Mouse (Mus musculus) left cerebral cortex, postnatal 10 days (tissue): ENCODE data around the gene Mcts2. TPM values are rescaled to one million over a fixed set of nuclear protein-coding genes. Genes with fewer than 3 reads are reported as not detected.

Experiments
- DNase-seq, 2 experiments: peaks; one replicate each; pipeline ENCODE4 v3.0.0; 2021 to 2022; ENCODE audit warnings: low spot score in 2 of 2, mixed read lengths in 1 of 2; ENCODE audit errors: extremely low spot score in 1 of 2
- intact Hi-C: fragments of 180-260 bp; cut with DNase I; formaldehyde crosslinking; loops from one replicate; pipeline ENCODE4 v1.15.1; 2025
- total RNA-seq, 2 experiments: library from RNA; stranded (reverse); gene quantifications; 2 replicates each; pipeline ENCODE4 v1.2.3; 2021

The Mcts2 gene
- total RNA-seq, 2 experiments from 2014 or later, result 22.9 to 28.1 TPM

DNA sequence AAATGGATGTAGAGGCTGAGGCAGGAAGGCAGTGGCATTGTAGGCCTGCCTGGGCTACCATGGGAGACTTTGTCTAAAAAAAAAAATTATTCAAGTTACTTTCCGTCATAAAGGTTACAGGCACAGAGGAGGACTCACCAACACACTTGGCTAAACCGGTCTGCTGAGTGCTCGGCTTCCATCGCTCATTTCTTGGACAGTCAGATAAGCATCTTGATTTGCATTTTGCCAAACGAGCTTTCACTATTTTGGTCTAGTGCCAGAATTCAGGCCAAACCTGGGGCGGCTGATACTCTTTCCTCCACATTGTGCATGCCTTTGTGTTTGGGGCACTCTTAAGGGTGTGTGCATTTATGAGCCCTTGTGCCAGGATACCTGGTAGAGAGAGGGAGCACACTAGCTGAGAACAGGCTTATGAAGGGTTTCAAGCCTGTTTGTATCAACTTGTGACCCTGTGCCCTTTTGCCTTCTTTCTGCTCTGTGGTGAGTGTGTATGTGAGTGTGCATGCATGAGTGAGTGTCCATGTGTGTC, 29.5 kb downstream of the Mcts2 start:
- intact Hi-C loops, result no loop called here
- DNase-seq, result no peak

DNA sequence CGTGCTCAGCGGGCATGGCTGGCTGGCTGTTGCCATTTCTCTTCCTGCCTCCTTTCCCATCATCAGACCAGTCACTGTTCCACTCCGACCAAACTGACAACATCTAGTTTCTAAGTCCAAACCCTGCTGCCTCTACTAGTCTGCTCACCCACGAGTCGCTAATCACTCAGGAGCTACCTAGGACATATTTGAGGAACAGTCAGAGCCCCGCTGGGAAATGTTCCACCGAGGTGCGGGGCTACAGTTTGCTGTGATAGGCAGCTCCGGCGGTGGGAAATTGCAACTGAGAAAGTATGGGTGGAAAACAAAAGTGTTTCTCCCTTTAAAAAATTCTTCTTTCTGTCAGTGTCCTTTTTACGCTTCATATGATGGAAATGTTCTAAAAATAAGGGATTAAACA, 30.8 kb downstream of the Mcts2 start:
- intact Hi-C loops, result no loop called here
- no peak for DNase-seq

DNA sequence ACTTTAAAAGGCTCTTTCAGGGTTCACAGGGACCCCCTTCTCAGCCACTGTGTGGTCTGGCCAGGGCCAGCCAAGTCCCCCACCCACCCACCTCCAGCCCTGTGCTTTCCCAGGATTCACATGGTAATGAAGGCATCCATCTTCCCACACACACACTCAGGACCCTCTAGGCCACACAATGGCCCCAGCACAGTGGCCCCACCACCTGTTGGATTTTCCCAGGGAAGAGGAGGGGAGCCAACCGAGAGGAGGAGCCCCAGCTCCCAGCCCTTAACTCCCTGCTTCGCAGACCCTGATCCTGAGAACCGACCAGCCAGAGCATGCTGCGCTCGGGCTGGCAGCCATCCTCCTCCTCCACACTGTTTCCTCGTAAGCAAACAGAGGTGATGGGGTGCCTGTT, 31.2 kb downstream of the Mcts2 start:
- no peak for DNase-seq
- intact Hi-C loops, result no loop called here

DNA sequence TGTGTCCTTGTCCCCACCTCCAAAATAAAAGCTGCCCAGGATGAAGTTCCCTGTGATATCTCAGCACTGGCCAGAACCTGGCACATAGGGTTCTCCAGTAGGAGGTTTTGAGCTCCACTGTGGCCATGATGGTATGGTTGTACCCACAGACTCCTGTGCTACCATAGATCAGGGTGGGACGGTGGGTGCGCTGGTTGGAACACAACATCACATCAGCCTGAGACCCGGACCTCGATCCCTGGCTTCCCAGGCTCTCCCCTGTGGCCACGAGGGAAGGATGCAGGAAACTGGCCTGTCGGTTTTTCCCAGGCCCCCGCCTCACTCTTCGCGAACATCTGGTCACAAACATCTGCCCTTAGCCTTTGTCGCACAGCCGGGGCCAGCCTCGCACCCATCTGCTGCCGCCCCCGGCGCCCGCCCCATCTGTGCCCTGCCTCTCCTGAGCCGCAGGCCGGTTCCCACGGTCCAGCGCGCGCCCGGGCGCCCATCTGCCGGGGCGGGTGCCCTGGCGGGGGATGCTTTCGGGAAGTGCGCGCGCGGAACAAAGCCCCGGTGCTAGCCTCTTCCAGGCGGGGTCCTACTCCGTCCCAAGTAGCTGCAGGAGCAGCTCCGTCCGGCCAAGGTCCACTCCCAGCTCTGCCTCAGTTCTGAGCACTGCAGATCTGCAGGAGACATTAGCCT, 37.0 kb downstream of the Mcts2 start:
- peak in 1 of 2 experiments; percentile 88 for DNase-seq
- intact Hi-C loops, result no loop called here

DNA sequence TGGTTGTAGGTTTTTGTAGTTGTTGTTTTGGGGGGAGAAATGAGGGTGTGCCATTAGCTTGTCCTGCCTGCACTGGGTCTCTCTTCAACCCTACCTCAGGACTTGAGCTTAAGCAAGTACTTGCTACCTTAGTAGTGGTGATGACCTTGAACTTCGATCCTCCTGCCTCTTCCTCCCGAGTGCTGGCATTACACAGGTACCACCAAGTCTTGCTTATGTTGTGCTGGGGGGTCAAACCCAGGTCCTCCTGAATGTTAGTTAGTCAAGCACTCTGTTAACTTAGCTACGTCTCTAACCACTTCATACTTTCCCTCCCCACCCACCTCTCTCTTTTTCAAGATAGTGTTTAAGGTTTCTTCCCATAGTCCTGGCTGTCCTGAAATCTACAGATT, 37.5 kb downstream of the Mcts2 start:
- intact Hi-C loops, result no loop called here
- no peak for DNase-seq

DNA sequence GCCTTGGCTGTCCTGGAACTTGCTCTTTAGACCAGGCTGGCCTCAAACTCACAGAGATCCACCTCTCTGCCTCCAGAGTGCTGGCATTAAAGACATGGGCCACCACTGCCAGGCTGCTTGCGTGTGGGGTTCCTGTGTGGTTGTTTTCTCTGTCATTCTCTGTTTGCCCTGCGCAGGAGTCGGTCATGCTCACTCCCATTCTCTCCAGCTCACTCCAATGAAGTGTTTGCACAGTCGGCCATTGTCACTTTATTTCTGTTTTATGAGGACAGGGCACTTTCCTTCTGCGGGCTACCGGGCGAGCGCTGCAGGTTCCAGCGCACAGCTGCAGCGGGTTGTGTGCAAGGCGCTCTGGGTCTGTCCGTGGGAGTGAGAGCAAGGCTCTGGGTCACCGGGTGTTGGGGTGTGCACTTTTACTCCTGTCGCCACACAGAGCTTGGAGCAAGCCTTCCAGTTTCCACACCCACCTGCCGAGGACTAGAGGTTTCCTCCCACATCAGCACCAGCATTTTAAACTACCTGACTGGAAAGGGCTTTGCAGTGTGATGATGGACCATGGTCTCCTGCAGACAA, 38.4 kb downstream of the Mcts2 start:
- DNase-seq, result no peak
- intact Hi-C loops, result no loop called here

DNA sequence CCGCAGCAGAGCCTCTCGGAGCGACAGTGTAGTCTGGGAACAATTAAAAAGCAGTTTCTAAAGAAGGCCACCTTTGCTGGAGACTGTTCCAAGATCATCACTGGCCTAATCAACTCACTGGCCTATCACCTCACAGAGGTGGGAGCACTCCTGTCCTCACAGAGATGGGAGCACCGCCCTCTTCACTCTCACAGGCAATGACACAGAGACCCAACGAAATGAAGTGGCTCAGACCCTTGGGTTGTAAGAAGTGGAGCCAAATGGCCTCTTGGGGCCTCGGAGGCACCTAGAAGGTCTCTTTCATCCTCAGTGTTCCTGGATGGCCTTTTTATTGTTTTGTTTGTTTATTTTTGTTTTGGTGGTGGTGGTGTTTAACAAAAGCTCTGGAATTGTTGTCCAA, 39.4 kb downstream of the Mcts2 start:
- no peak for DNase-seq

DNA sequence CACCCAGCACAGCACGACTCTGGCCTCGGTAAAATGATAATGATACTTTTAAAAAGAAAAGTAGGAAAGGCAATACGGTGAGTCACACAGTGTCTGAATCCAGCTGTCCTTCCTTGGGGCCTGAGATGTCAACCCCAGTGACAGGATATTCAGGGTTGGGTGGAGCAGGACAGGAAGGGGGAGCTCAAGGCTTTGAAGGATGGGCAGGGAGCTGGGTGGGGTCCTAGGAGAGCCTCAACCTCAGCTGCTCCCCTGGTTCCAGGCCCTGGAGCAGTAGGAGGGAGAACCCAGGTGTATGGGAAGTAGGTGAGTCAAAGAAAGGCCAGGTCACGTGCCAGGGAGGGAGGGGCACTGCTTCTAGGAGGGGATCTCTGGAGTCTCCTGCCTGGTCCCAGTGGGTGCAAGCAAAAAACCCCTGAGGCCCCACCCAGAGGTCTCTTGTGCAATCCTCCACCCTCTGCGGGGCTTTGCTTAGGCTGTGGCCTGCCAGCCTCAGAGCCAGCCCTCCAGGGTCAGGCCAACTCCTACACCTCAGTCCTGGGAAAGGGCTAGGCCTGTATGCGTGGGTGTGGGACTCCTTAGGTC, 40.0 kb downstream of the Mcts2 start:
- DNase-seq, result no peak

More for the DNA sequence above, 39.4 kb downstream of the Mcts2 start:
- intact Hi-C loops, result no loop called here

DNA sequence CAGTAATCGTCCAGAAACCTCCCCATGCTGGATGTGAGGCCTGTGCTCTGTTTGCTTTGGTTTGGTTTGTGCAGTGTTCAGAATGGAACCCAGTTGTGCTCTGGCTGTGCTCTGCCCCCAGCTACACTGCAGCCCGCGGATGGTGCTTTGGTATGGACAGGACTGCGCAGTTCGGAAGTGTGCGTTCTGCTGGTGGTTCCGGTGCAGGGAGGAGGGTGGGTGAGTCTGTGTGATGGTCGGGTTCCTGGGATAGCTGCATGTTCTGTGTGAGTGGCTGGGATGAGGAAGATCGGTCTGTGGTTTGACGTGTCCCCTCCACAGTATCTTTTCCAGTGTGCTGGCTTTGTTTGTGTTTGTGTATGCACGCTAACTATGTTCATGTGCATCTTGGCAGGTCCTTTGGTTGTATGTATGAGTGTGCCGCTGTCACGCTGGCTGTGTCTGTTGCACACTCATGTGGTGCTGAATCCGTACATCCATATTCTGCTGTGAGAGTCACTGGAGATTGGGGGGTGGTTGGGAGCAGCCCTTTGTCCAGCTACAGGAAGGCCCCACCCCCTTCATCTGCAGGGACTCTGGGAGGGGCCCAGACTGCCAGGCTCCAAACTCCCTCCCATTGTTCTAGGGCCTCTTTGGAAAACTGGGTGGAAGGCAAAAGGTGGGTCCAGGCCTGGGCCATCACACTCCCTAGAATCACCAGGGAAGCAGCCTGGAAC, 41.1 kb downstream of the Mcts2 start:
- peak in 1 of 2 experiments; percentile 81 for DNase-seq
- intact Hi-C loops, result no loop called here

More for the DNA sequence above, 40.0 kb downstream of the Mcts2 start:
- intact Hi-C loops, result no loop called here

DNA sequence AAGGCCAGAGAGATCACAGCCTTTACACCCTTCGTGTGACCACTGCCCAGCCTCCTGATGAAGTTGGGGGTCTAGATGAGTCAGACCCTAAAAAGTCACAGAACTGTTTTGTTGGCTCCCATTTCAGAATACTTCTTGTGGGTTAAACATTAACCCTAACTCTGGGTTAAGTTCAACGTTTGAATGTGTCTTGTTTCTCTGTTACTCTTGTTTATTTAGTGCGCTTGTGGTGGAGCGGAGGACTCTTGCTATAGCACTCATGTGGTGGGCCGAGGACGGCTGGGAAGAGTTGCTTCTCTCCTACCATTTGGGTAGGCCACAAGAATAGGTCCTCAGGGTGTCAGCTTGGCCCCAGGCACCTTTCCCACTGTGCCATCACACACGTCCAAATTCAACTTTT, 41.8 kb downstream of the Mcts2 start:
- no peak for DNase-seq
- intact Hi-C loops, result no loop called here

DNA sequence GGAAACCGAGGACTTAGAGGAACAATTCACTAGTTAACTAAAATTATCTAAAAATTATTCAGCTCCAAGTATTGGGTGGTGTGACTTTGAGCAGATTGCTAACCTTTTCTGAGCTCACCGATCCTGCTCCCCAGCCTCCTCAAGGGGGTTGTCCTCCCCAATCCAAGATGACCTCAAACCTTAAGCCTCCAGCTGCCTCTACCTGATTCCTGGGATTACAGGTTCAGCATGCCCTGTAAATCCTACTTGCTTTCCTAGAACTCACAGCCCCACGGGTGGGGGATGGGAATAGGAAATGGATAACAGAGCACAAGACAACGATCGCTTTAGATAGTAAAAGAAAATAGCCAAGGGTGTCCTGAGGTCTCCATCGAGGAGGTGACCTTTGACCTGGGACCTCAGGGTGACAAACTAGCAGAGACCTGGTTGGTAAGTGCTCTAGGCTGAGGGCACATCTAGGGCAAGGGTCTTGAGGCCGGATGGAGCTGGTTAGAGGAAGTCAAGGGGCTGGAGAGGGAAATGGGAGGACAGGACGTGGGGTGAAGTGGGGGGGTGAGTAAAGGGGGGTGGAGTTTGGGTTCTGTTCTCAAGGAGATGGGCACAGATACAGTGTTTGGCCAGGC, 42.3 kb downstream of the Mcts2 start:
- intact Hi-C loops, result no loop called here
- DNase-seq, result no peak

DNA sequence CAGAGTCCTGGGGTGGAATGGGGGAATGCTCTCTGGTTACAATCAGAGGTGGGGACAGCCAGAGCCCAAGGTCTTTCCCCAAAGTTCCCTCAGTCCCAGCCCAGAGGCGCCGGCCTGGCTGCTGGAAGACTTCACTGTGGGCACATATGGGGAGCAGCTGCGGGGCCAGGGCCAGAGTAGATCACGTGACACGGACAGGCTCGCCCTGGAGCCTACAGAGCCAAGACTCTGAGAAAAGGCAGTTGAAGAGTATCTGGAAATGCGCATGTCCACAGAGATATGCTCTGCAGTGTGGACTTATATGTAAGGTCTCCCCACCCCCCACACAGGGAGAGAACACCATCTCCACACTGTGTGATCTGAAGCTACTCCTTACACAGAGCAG, 42.8 kb downstream of the Mcts2 start:
- intact Hi-C loops, result no loop called here
- peak in 1 of 2 experiments; percentile 62 for DNase-seq

DNA sequence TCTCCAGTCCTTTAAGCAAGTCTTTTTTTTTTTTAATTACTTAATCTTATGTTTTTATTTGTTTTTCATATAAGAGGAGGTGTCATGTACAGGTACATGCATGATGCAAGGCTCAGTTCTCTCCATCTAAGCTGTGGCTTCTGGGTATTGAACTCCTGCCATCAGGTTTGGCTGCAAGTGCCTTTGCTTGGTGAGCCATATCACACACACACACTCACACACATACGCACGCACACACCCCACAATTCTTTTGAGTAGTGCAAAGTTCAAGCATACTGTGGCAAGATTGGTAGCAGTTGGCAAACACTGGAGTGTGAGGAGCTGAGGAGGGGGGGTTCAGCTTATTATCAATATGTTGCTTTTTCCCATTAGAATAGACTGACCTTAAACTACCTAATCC, 46.4 kb downstream of the Mcts2 start:
- DNase-seq, result no peak
- intact Hi-C loops, result no loop called here

DNA sequence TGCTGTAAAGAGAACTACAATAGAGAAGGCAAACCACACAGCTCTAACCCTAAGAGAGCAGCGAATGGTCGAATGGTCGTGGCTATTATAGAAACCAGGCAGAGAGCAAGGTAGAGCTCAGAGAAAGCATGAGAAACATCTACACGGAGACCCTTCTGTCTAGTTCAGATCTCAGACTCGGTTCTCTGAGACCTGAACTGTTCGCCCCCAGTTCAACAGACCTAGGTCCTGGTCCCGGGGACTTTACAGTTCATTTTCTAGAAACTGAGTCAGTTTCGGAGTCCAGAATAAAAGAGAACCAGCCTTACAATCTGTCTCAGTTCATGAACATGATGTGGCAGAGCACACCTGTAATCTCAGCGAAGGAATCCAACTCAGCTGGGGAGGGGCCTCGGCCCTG, 47.7 kb downstream of the Mcts2 start:
- DNase-seq, result no peak

DNA sequence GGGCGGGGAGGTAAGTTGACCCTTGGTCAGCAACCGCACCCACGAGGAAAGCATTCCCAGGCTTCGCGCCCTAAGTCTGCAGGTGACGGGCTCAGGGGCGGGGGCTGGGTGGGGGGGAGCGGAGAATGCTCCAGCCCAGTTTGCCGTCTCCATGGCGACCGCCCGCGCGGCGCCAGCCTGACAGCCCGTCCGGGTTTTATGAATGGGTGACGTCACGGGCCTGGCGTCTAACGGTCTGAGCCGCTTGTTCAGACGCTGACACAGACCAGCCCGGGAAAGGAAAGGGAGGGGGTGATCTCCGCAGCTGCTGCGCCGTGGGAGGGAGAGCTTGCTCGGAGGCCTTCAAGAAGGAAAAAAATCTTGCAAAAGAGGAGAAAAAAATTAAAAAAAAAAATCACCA, 48.1 kb downstream of the Mcts2 start:
- intact Hi-C loops, result loop anchor here (5.0 kb wide), 1 partner anchor 38 kb away; no protein-coding TSS in a partner anchor
- DNase-seq, result peak; percentile 93 to 98

More for the DNA sequence above, 47.7 kb downstream of the Mcts2 start:
- intact Hi-C loops, result no loop called here

DNA sequence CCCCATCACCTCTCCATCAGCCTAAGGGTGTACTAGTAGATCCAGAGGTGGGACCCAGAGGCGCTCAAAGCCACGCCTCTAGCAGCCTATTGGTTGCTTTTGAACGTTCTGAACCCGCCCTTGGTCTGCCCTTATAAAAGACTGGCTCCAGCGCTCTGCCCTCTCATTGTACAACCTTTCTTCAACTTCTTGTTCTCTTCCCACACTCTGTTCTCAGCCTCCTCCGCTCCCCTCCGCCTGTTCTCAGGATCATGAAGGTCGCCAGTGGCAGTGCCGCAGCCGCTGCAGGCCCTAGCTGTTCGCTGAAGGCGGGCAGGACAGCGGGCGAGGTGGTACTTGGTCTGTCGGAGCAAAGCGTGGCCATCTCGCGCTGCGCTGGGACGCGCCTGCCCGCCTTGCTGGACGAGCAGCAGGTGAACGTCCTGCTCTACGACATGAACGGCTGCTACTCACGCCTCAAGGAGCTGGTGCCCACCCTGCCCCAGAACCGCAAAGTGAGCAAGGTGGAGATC, 49.3 kb downstream of the Mcts2 start, which contains the start of gene Id1:
Gene Id1 (plus strand): TSS at position 162 of the 512 bp plus-strand sequence.
- intact Hi-C loops, result loop anchor here (5.0 kb wide), 1 partner anchor 39 kb away; no protein-coding TSS in a partner anchor
- peak; percentile 62 to 90 for DNase-seq

DNA sequence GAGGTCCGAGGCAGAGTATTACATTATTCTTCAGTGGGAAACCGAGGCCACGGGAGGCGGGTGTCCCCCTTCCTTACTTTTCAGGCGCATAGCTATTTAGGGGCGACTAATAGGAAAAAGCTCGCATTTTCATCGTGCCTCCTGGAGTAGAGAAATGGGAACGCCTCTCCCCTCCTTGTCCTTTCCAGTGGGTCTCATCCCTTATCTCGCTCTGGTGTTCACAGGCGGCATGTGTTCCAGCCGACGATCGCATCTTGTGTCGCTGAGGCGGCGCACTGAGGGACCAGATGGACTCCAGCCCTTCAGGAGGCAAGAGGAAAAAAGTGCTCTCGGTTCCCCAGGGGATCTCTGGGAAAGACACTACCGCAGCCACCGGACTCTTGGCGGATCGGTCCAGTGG, 49.9 kb downstream of the Mcts2 start:
- peak in 1 of 2 experiments; percentile 47 for DNase-seq
- intact Hi-C loops, result loop anchor here (5.0 kb wide), 1 partner anchor 39 kb away; no protein-coding TSS in a partner anchor
